Mouse (Mus musculus): Measurements from ENCODE around the gene Mvb12b. TPM values are rescaled to one million over a fixed set of nuclear protein-coding genes. Genes with fewer than 3 reads are reported as not detected.

Gene Mvb12b
- polyA plus RNA-seq, 1 experiment: 133 TPM

GRCm38 (mm10) chr2:33841980-33842379 lies 45.8 kb downstream of the Mvb12b start:
- TF ChIP-seq POLR2A (IDR thresholded peaks at IDR 0.05; ENCODE audit: borderline replicate concordance, extremely low read depth, insufficient read depth, insufficient read length, poor library complexity, severe bottlenecking) (no peak), CTCF (IDR thresholded peaks at IDR 0.05; ENCODE audit: borderline replicate concordance, extremely low read depth, insufficient read depth, insufficient read length) (no peak)
- no peak for DNase-seq (ENCODE audit: low read depth)

DNA sequence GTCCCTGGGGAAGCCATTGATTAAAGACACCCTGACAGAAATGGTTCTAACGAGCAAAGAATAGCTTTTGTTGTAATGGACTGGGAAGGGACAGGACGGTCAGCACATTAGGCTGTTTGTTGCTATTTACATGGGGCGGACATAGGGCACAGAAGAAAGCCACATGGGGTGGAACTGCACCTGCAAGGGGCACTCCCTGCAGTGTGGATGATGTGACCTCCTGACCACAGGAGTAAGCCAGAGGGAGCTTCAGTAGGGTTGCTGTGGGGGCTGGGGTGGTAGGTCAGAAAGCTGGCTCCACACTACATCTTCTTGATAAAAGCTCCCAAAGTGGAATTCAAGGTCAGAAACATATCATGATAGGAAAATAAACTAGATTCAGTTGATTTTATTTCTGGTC lies 47.3 kb downstream of the Mvb12b start:
- TF ChIP-seq POLR2A (IDR thresholded peaks at IDR 0.05; ENCODE audit: borderline replicate concordance, extremely low read depth, insufficient read depth, insufficient read length, poor library complexity, severe bottlenecking) (no peak), CTCF (IDR thresholded peaks at IDR 0.05; ENCODE audit: borderline replicate concordance, extremely low read depth, insufficient read depth, insufficient read length) (no peak)

GRCm38 (mm10) chr2:33839252-33839651 lies 48.5 kb downstream of the Mvb12b start:
- no peak for DNase-seq (ENCODE audit: low read depth)
- TF ChIP-seq CTCF (IDR thresholded peaks at IDR 0.05; ENCODE audit: borderline replicate concordance, extremely low read depth, insufficient read depth, insufficient read length) (no peak), POLR2A (IDR thresholded peaks at IDR 0.05; ENCODE audit: borderline replicate concordance, extremely low read depth, insufficient read depth, insufficient read length, poor library complexity, severe bottlenecking) (no peak)

More for the DNA sequence above, 47.3 kb downstream of the Mvb12b start:
- no peak for DNase-seq (ENCODE audit: low read depth)

DNA sequence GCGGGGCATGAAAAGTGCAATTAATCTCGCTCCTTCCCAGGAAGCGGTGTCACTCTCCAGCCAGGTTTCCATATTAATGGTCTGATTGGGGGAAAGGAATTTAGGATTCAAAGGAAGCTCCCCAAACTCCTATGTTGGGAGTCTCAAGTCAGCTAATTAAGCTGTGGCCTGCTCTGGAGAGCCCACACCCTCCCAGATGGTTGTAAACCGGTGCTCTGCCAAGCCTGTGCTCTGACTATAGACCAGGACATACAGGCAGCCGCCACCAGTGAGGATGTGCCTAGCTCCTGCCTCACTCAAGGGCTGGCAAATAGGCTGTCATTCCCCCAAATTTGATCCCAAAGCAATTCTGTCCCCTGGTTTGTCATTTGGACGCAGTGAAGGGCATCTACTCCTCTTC lies 50.4 kb downstream of the Mvb12b start:
- TF ChIP-seq CTCF (IDR thresholded peaks at IDR 0.05; ENCODE audit: borderline replicate concordance, extremely low read depth, insufficient read depth, insufficient read length): no peak
- TF ChIP-seq POLR2A (IDR thresholded peaks at IDR 0.05; ENCODE audit: borderline replicate concordance, extremely low read depth, insufficient read depth, insufficient read length, poor library complexity, severe bottlenecking): no peak
- peak; percentile 63 for DNase-seq (ENCODE audit: low read depth)

DNA sequence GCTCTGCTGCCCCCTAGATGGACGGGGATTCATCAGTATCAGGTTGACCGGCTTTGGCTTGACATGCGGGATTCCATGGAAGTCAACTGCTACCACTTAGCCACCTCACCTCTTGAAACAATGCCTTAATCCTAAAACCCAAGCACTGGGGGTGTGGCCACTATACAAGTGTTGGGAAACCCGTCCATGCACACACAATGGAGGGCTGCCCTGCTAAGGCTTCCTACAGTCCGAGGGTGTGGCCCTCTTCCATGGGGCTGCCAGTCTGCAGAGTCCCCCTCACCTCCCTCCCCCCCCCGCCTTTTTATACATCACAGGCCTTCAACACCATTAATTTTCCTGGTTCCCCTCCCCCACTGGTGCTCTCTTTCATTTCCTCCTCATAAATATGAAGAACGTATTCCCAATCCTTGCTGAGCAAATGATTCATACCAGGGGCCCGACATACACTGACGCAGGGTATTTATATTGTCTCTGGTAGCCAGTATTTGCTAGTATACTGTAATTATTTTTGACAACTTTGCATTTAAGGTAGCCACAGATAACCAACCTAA lies 51.0 kb downstream of the Mvb12b start:
- no peak for TF ChIP-seq CTCF (IDR thresholded peaks at IDR 0.05; ENCODE audit: borderline replicate concordance, extremely low read depth, insufficient read depth, insufficient read length)
- peak; percentile 54 for DNase-seq (ENCODE audit: low read depth)

GRCm38 (mm10) chr2:33835038-33835437 lies 52.7 kb downstream of the Mvb12b start:
- no peak for TF ChIP-seq CTCF (IDR thresholded peaks at IDR 0.05; ENCODE audit: borderline replicate concordance, extremely low read depth, insufficient read depth, insufficient read length)
- TF ChIP-seq POLR2A (IDR thresholded peaks at IDR 0.05; ENCODE audit: borderline replicate concordance, extremely low read depth, insufficient read depth, insufficient read length, poor library complexity, severe bottlenecking): no peak
- no peak for DNase-seq (ENCODE audit: low read depth)

- no peak for DNase-seq (ENCODE audit: low read depth)
- TF ChIP-seq CTCF (IDR thresholded peaks at IDR 0.05; ENCODE audit: borderline replicate concordance, extremely low read depth, insufficient read depth, insufficient read length): no peak
- no peak for TF ChIP-seq POLR2A (IDR thresholded peaks at IDR 0.05; ENCODE audit: borderline replicate concordance, extremely low read depth, insufficient read depth, insufficient read length, poor library complexity, severe bottlenecking)
These were observed 53.8 kb downstream of the Mvb12b start for GRCm38 (mm10) chr2:33833902-33834301.

- DNase-seq (ENCODE audit: low read depth): no peak
- TF ChIP-seq CTCF (IDR thresholded peaks at IDR 0.05; ENCODE audit: borderline replicate concordance, extremely low read depth, insufficient read depth, insufficient read length) (no peak), POLR2A (IDR thresholded peaks at IDR 0.05; ENCODE audit: borderline replicate concordance, extremely low read depth, insufficient read depth, insufficient read length, poor library complexity, severe bottlenecking) (no peak)
These were observed 57.9 kb downstream of the Mvb12b start for GRCm38 (mm10) chr2:33829870-33830269.

- no peak for DNase-seq (ENCODE audit: low read depth)
These were observed 61.0 kb downstream of the Mvb12b start for GRCm38 (mm10) chr2:33826777-33827176.

DNA sequence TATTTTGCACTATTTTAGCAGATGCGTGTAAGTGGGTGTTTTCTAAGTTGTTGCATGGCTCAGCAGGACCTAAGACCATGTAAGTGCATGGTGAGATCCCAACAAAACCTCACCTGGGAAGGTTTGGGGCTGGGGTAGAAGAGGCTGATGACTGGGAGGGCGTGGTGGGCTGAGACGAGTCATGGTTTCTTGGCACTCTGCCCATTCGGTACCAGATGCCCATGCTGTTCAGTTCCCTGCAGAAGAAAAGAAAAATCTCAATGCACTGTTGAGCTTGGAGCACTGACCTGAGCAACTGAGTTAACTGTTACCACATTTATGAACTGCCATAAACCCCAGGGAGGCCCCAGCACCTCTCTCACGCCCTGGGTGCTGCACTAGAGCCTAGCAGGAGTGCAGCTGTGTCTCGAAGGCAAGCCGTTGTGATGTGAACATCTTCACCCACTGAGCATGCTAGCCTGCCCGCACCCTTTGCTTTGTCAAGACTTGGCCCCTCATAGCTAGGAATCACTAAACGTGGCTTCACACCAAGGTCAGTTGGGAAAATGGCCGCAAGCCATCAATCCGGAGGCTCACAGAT lies 62.7 kb downstream of the Mvb12b start:
- no peak for TF ChIP-seq CTCF (IDR thresholded peaks at IDR 0.05; ENCODE audit: borderline replicate concordance, extremely low read depth, insufficient read depth, insufficient read length)
- TF ChIP-seq POLR2A (IDR thresholded peaks at IDR 0.05; ENCODE audit: borderline replicate concordance, extremely low read depth, insufficient read depth, insufficient read length, poor library complexity, severe bottlenecking): no peak
- DNase-seq (ENCODE audit: low read depth): no peak

More at GRCm38 (mm10) chr2:33826777-33827176, 61.0 kb downstream of the Mvb12b start:
- TF ChIP-seq POLR2A (IDR thresholded peaks at IDR 0.05; ENCODE audit: borderline replicate concordance, extremely low read depth, insufficient read depth, insufficient read length, poor library complexity, severe bottlenecking) (no peak), CTCF (IDR thresholded peaks at IDR 0.05; ENCODE audit: borderline replicate concordance, extremely low read depth, insufficient read depth, insufficient read length) (no peak)

DNA sequence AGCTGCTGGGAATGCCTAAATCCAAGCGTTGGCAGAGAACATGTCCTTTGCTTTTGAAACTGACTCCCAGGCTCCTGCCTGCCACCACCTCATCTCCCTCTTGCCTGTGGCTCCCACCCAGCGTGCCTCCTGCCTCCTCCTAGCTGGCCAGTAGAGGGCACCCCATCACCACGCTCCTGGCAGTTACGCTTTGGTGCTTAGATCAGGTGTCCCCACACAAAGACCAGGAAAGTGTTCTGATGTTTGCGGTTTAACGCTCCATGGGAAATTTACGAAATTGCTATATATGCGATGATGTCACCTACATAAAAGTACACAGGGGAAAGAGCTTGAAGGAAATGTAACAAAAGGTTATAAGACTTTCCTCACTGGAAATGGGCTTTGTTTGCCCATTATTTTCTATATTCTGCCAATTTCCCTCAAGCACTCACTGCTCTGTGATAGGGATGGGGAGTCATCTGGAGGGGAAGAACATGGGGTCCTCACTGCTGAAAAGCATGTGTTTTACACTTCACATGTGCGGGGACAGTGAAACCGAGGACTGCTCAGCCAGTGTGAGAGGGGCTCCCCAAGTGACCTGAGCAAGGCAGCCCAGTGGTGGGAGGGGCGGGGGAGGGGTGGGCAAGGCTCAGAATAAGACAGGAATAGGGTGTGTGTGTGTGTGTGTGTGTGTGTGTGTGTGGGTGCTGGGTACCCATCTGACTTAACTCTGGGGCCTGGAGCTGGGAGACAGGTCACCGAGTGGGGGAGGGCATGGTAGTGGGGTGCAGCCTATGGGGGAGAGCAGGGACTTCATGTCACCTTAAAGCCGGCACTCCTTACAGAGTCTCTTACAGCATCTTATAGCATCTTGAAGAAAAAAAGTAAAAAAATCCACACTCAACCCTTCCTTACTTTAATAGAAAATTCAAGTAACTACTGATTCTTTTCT lies 65.8 kb downstream of the Mvb12b start:
- DNase-seq (ENCODE audit: low read depth): peak; percentile 92
- TF ChIP-seq POLR2A (IDR thresholded peaks at IDR 0.05; ENCODE audit: borderline replicate concordance, extremely low read depth, insufficient read depth, insufficient read length, poor library complexity, severe bottlenecking): no peak
- peak; percentile 99 for TF ChIP-seq CTCF (IDR thresholded peaks at IDR 0.05; ENCODE audit: borderline replicate concordance, extremely low read depth, insufficient read depth, insufficient read length)
